Mouse (Mus musculus) frontal cortex, postnatal 25 days (tissue): ENCODE results near the gene Olfr372.
"Not testable (repeated sequence)": the region's sequence is repeated elsewhere in the genome, so short reads cannot be mapped to it uniquely, and the experiment has no call there.

Experiments used
- DNase-seq, 2 experiments: peaks; one replicate each; pipeline ENCODE4 v3.0.0; 2022; ENCODE audit warnings: low spot score in 2 of 2

Olfr372 gene

DNA sequence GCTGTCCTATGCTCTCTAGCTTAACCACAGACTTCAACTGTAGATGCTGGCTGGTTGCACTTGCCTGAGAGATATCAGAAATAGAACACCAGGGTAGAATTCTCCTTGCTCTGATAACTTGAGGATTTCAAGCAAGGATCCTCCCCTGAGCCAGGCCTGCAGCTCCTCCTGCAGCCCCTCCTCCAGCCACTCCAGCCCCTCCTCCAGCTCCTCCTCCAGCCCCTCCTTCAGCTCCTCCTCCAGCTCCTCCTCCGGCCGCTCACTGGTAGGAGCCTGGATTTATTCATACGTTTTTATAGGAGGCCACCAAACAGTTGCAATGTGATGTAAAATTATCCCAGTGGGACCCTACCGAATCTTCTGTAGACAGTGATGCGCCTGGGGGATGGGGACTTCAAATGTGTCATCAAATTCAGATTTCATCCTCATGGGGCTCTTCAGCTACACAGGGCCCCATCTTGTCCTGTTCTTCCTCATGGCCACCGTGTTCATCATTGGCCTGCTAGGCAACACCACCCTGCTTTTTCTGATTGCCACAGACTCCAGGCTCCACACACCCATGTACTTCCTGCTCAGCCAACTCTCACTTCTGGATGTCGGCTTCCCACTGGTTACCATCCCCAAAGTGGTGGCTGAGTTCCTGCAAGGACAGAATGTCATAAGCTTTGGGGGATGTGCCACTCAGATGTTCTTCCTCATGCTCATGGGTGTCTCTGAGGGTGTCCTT is 58.5 kb downstream of the Olfr372 start:
- not testable (repeated sequence) for DNase-seq

DNA sequence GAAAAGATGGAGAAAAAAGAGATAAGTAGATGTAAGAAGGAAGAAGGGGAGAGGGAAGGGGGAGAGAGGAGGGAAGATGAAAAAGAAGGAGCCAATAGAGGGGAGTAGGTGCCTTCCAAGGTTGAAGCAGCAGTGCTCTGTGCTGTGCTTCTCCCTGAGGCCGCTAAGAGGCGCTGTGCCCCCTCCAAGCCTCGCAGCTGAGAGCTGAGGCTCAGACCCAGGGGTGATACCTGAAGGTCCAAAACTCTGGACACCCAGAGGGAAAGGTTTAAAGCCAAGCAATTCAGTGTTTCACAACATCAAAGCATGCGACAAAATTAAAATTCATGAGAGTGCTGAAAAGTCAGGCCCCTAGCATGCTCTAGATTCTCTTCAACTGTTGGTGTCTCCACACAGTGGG is 64.1 kb downstream of the Olfr372 start:
- DNase-seq = no peak

DNA sequence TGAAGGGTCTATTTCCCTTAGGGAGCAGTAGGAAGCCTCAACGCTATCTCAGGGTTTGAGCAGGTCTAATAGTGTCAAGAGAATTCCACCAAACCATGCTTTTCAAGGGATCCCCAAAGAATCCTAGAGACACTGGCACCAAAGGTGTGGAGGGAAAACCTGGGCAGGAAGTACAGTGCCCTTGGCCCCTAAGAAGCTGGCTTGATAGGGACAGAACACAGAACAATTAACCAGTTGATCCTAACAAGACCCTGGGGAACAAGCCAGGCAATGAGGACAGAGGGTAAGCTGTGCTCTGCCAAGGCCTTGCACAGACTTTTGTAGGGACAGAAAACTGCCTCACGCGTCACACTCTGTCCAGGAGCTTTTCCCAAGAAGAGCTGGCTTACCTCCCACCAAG is 65.7 kb downstream of the Olfr372 start, which contains the start of gene Olfr374:
Olfr374 (plus strand) TSS at position 301 of the 400 bp plus-strand sequence.
- DNase-seq = no peak
